Mouse (Mus musculus) liver, embryonic 16.5 days (tissue): ENCODE measurements around the gene Dnajc17. TPM values are rescaled to one million over a fixed set of nuclear protein-coding genes. Genes with fewer than 3 reads are reported as not detected.

Experiments
- ATAC-seq: fragments of 200-750 bp; cut with Nextera tagmentation; 2 replicates; pipeline ENCODE4 v1.8.0; 2017; ENCODE audit warnings: low read depth, mild to moderate bottlenecking, moderate number of reproducible peaks, moderate library complexity
- H3K27ac ChIP-seq: fragments of 300-500 bp; sonication (generic); 2 replicates; pipeline ENCODE4 v1.5.1; 2014; ENCODE audit warnings: mild to moderate bottlenecking, low read length
- H3K27me3 ChIP-seq: fragments of 300-500 bp; sonication (generic); 2 replicates; pipeline ENCODE4 v1.6.1; 2014; ENCODE audit warnings: low read depth, low read length, mixed read lengths; ENCODE audit not compliant: control insufficient read depth, insufficient read depth
- H3K36me3 ChIP-seq: fragments of 300-500 bp; sonication (generic); 2 replicates; pipeline ENCODE4 v1.6.1; 2014; ENCODE audit warnings: mild to moderate bottlenecking; ENCODE audit not compliant: control insufficient read depth, insufficient read depth
- H3K4me1 ChIP-seq: fragments of 300-500 bp; sonication (generic); 2 replicates; pipeline ENCODE4 v1.6.1; 2014; ENCODE audit warnings: low read depth, low read length, mixed read lengths; ENCODE audit not compliant: control insufficient read depth
- H3K4me2 ChIP-seq: fragments of 300-500 bp; sonication (generic); 2 replicates; pipeline ENCODE4 v1.6.1; 2014; ENCODE audit warnings: low read depth, low read length, mixed read lengths
- H3K4me3 ChIP-seq: fragments of 300-500 bp; sonication (generic); 2 replicates; pipeline ENCODE4 v1.5.1; 2014; ENCODE audit warnings: low read depth, mild to moderate bottlenecking, low read length
- H3K9ac ChIP-seq: fragments of 300-500 bp; sonication (generic); 2 replicates; pipeline ENCODE4 v1.6.1; 2014; ENCODE audit warnings: low read depth, low read length
- H3K9me3 ChIP-seq: fragments of 300-500 bp; sonication (generic); replicated peaks from 2 replicates; pipeline ENCODE4 v1.6.1; 2016; ENCODE audit warnings: low read length; ENCODE audit not compliant: control insufficient read depth
- WGBS: fragments of 180-500 bp; shearing (Covaris S2); extraction: QIAGEN DNeasy Blood & Tissue Kit; methylation state at CpG from one replicate; pipeline ENCODE4 v1.1.7; 2014; ENCODE audit not compliant: insufficient replicate concordance; 5-methylcytosine and 5-hydroxymethylcytosine counted together
- polyA plus RNA-seq: library from polyadenylated mRNA; unstranded; fragments of >200 nt; fragmentation: Nextera tagmentation; extraction: Ambion mirVana; gene quantifications from 2 replicates; pipeline ENCODE4 v1.2.1, GENCODE M21; 2015

Gene Dnajc17
- polyA plus RNA-seq, 1 experiment from 2014 or later, result 6.6 TPM

DNA sequence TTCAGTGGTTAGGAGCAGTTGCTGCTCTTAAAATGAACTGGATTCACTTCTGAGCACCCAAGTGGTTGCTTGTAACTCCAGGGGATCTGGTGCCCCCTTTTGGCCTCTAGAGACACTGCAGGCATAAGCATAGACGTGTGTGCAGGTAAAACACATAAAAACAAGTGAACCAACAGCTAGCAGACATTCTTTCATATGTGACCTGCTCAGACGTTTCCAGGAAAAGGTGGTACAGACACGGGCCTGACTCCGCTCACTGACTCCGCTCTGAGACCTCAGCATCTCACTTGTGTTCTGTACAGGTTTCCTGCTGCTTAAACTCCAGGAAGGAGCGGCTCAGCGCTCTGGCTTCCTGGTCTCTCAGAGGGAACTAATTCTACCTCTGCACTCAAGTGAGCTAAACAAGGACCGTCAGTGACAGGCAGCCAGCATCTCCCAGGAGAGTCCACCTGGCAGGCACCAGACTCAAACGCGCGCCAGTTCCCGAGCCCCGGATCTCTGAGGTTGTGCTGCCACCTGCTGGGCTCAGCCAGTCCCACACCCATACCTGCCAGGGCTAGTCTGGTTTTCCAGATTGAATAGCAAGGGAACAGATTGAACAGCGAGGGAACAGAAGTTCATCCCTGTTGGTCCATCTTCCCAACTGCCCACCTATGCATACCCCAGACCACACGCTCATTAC is 19.4 kb downstream of the Dnajc17 start:
- H3K27me3 ChIP-seq, result no peaks in the 10 kb centered on the region
- H3K9ac ChIP-seq, result peak overlapping the region; percentile 49; the same call in 1 of the 2 replicates
- H3K36me3 ChIP-seq, result no peaks in the 10 kb centered on the region
- 4% methylated on average over 15 of the region's 15 CpGs for WGBS
- no peaks in the 10 kb centered on the region for H3K9me3 ChIP-seq
- peaks cover 4% of the 10 kb centered on the region for H3K4me1 ChIP-seq
- peak overlapping the region; percentile 56 for H3K4me3 ChIP-seq
- peak overlapping the region; percentile 93 for H3K4me2 ChIP-seq
- ATAC-seq, result peak; percentile 88
- H3K27ac ChIP-seq, result peak overlapping the region; percentile 48; the same call in 1 of the 2 replicates

DNA sequence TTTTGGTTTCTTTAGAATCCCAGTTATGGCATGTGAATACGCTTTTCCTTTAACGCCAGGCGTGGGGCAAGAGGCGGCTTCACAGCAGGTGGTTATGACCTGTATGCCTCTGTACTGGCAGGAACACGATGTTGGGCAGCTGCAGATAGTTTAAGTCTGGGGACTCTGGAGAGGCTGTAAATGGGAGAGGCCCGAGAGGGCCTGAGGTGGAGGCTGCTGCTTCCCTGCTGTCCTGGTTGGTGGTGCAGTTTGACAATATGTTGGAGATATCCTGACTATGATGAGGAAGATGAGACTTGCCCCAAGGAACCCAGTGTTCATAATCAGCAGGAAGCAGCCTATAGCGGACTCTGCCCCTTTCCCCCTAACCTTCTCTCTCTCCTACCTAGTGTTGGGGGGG is 25.7 kb downstream of the Dnajc17 start:
- Histone ChIP-seq H3K4me1 (no peaks in the 10 kb centered on the region), H3K4me2 (no peak overlapping the region), H3K4me3 (no peak overlapping the region), H3K9me3 (no peaks in the 10 kb centered on the region), H3K36me3 (no peaks in the 10 kb centered on the region; the same call in 1 of the 2 replicates), H3K27me3 (no peaks in the 10 kb centered on the region), H3K9ac (no peak overlapping the region), H3K27ac (no peak overlapping the region)
- WGBS, result 73% methylated on average over 7 of the region's 7 CpGs
- no peak for ATAC-seq

DNA sequence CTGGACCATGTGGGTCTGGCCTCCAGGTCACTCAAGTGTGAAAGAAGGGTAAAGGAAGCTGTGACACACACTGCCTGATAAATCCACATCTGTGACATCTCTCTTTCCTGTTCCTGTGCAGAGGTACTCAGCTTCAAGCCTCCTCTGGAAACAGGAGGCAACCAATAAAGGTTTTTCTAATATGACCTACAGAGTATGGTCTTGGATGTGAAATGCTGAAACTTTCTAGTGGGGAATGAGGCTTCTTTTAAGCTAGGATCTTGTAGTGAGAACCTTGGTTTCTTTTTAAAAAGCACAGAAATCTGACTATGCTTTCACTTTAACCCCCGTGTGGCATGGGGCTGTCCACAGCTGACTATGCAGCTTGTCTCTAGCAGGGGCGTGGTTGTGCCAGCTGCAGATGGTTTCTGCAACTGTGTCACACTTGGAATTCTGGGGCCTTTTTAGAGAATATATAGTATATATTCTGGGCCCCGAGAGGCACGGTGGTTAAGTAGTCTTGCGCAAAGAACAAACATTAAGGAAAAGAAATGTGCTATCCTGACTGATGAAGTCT is 31.1 kb downstream of the Dnajc17 start:
- Histone ChIP-seq H3K36me3 (no peaks in the 10 kb centered on the region; the same call in 1 of the 2 replicates), H3K9me3 (no peaks in the 10 kb centered on the region), H3K9ac (no peak overlapping the region), H3K27ac (no peak overlapping the region), H3K4me1 (peaks cover 12% of the 10 kb centered on the region), H3K27me3 (no peaks in the 10 kb centered on the region), H3K4me2 (no peak overlapping the region), H3K4me3 (no peak overlapping the region)
- no peak for ATAC-seq
- WGBS, result 63% methylated on average over 5 of the region's 5 CpGs

DNA sequence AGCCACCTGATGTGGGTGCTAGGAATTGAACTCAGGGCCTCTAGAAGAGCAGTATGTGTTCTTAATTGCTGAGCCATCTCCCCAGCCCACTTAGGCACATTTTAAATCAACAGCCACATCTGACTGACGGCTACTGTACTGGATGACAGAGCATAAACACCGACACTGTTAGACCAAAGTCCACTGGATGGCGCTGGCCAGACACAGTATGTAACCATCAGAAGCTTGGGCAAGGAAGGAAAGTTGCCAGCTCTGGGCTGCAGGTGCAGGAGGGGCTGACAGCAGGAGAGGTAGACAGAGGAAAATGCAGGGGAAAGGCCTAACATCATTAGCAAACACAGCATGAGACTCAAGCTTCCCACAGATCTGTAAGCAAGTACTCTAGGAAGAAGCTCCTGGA is 31.8 kb downstream of the Dnajc17 start:
- Histone ChIP-seq H3K9me3 (no peaks in the 10 kb centered on the region), H3K36me3 (no peaks in the 10 kb centered on the region; the same call in none of the 2 replicates), H3K27me3 (no peaks in the 10 kb centered on the region), H3K4me3 (no peak overlapping the region), H3K9ac (no peak overlapping the region), H3K27ac (no peak overlapping the region), H3K4me2 (no peak overlapping the region), H3K4me1 (peaks cover 13% of the 10 kb centered on the region)
- no peak for ATAC-seq
- WGBS, result 64% methylated on average over 3 of the region's 3 CpGs

DNA sequence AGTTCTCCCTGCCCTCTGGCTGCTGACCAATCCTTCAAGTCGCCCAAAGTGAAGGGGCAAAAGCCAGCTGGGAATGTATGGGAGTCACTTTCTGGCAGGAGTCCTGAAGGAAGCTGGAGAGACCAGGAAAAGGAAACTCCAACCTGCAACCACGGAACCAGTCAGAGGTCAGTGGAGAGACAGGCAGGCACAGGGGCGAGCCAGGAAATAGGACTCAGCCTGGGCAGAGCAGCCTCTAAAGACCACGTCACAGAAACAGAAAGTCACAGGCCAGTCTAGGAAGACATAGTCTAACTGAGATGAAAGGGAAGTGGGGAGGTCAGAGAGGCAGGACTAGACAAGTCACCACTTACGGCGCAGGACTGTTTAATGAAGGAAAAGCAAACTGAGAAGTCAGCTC is 33.0 kb downstream of the Dnajc17 start:
- Histone ChIP-seq H3K4me3 (no peak overlapping the region), H3K9me3 (no peaks in the 10 kb centered on the region), H3K36me3 (no peaks in the 10 kb centered on the region; the same call in none of the 2 replicates), H3K4me2 (no peak overlapping the region), H3K9ac (no peak overlapping the region), H3K27me3 (no peaks in the 10 kb centered on the region), H3K4me1 (peaks cover 13% of the 10 kb centered on the region), H3K27ac (no peak overlapping the region)
- ATAC-seq, result no peak
- 51% methylated on average over 6 of the region's 6 CpGs for WGBS

DNA sequence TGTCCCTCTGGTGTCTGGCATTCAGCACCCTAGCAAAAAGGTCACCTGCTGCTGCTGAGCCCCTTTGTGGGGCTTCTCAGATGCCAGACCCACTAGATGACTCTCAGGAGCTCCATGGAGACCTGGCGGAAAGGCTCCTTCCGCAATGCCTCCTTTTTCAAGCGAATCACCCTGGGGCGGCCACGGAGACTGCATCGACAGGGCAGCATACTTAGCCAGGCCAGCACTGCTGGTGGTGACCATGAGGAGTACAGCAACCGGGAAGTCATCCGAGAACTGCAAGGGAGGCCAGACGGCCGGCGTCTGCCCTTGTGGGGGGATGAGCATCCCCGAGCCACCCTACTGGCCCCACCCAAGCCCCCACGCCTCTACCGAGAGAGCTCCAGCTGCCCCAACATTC is 33.7 kb downstream of the Dnajc17 start:
- Histone ChIP-seq H3K4me1 (peaks cover 13% of the 10 kb centered on the region), H3K4me2 (no peak overlapping the region), H3K4me3 (no peak overlapping the region), H3K27me3 (no peaks in the 10 kb centered on the region), H3K36me3 (no peaks in the 10 kb centered on the region; the same call in none of the 2 replicates), H3K27ac (no peak overlapping the region), H3K9me3 (no peaks in the 10 kb centered on the region), H3K9ac (no peak overlapping the region)
- ATAC-seq, result no peak
- WGBS, result 74% methylated on average over 14 of the region's 14 CpGs

DNA sequence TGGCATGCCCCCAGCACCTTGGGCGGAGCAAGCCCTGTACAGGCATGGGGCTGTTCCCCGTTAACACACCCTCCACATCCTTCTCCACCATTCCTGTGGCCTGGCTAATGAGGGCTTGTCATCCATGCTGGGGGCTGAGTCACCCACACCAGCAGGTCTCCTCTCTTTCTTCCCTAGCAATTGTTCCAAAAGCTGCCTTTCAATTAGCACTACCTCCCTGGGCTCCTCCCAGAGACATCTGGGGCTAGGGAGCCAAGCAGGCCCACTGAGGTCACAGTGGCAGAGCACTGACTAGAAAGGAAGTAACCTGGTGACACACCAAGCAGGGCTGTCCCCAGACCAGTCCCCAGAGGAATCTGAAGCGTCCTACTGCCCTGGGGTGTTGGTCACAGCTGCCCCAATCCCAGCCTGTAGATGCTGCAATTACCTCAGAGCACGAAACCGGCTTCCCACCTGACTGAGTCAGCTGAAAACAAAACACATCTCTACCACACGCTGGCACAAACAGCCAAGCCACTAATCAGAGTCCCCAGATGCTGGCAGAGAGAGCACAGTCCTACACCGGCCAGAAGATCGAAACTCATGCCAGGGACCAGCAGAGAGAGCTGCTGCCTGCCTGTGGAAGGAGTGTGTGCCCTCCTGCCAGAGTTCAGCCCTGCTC is 34.5 kb downstream of the Dnajc17 start, which contains the start of gene Gm14137:
Gm14137 (plus strand) TSS at position 519 of the 661 bp plus-strand sequence.
- no peak for ATAC-seq
- Histone ChIP-seq H3K4me2 (no peak within 1 kb of the TSS), H3K9me3 (no peaks in the 10 kb centered on the region), H3K4me3 (no peak within 1 kb of the TSS), H3K36me3 (no peaks in the 10 kb centered on the region; the same call in none of the 2 replicates), H3K4me1 (peaks cover 13% of the 10 kb centered on the region), H3K27me3 (peaks cover under 1% of the 10 kb centered on the region; the same call in 1 of the 2 replicates), H3K9ac (no peak within 1 kb of the TSS), H3K27ac (no peak within 1 kb of the TSS)
- 59% methylated on average over 8 of the region's 8 CpGs for WGBS

DNA sequence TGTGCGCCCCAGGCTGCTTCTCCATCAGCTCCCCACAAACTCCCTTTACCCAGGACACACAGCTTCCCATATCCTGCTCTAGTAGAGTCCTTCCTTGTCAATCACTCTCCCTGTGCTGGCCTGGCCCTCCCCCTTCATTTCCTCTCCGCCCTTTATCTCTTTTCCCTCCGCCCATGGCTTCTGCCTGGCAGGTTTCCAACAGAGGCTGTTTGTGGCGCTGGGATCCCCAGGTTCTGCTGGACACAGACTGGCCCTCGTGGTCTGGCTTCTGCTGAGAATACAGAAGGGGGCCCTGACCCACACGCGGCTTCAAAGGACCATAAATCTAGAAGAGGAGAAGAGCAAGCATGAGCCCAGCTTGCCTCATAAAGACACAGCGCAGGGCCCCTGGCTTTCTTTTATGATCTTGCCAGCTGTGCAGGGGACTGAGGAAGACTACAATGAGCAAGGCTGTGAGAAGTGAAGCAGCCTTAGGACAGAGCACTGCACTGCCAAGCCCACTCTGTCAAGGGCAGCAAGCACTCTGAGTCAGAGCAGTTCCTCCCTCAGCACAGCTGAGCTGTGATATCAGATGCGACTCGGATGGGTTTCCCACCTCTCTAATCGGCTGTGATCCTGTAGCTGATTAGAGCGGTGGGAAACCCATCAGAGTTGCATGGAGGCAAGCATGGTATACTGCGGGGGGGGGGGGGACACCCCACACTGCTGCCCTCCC is 35.6 kb downstream of the Dnajc17 start:
- 0 out of 2 replicates have a peak overlapping the region, but pooled peaks have one; percentile 7 for H3K4me2 ChIP-seq
- peaks cover 13% of the 10 kb centered on the region for H3K4me1 ChIP-seq
- no peaks in the 10 kb centered on the region for H3K9me3 ChIP-seq
- no peak overlapping the region for H3K9ac ChIP-seq
- no peak overlapping the region for H3K4me3 ChIP-seq
- ATAC-seq, result peak; percentile 73
- H3K27ac ChIP-seq, result no peak overlapping the region
- no peaks in the 10 kb centered on the region; the same call in none of the 2 replicates for H3K36me3 ChIP-seq
- H3K27me3 ChIP-seq, result peaks cover 9% of the 10 kb centered on the region
- WGBS, result 11% methylated on average over 13 of the region's 13 CpGs
